Mouse (Mus musculus) NIH3T3 (cell line): ENCODE measurements at regions not wholly inside any gene's neighbourhood (a gene's known extent, or its start where the extent isn't known, plus 50 kb on each side); places are given as distances from the start of the nearest gene placed in this dataset.

Source experiments
- DNase-seq: peaks from one replicate; pipeline ENCODE4 v3.0.0-alpha.2; 2012; ENCODE audit warnings: low read depth

DNA sequence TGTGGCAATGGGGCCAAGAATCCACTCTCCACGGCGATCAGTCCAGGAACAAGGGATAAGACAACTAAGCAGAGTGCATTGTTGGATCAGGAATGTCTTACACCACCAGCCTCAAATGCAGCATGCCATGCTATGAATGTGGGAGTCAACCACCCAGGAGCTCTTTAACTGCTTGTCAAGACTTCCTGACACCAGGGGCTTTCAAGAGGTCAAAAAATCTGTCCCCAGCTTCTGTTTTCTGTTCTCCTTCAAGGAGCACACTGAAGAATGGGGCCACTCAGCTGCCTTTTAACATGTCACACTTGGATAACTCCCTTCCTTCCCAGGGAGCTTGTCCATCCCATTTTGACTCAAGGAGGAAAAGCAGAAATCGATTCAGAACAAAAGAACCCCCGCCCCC lies 642.8 kb downstream of the Nedd1 start:
- no peak for DNase-seq

DNA sequence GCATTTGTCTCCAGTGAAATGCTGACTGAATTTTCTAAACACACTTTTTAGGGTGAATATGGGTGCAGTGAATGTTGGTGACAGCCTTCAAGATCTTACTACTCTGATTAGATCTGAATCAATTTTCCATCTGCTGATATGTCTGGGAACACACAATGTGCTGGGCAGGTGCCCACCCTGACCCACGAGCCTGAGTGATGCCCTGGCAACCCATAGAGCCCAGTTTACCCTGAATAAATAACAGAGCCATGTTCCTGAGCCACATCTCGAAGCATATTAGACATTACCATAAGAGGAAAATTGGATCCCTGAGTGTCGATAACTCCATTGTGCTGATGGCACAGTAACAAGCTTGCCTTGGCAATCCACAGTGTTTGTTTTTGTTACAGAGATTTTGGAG lies 644.9 kb downstream of the Nedd1 start:
- DNase-seq = no peak

DNA sequence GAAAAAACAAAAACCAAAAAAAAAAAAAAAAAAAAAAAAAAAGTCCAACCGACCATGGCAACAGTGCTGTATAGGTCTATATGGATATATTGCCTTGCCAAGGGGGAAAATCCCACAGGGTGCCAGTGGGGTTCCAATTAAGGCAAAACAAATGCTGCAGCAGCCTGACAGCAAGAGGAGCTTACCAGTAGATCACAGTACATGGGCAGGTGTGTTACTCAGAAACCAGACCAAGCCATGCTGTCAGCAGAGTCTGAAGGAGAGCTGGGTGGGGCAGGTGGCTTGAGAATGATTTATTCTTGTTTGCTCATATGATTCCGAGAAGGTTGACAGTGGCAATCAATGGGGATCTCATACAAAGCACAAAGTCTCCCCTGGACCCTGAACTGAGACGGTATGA lies 645.5 kb downstream of the Nedd1 start:
- DNase-seq = no peak

DNA sequence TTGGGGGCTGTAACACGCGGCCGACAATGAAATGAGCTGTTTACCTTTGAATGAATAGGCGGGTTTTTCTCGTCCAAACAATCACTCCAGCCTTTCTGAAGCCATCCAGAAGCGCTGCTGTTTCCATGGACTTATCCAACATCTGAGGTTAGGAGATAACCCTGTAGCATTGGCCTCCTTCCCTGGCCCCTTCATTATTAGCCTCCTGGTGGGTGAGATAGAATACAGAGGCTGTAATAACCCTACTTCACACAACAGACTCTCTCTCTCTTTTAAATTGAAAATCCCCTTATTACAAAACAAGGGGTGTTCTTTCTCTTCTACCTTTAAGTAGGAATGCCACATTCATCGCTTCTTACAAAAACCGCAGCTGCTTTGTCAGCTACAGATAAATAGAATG lies 646.8 kb downstream of the Nedd1 start:
- no peak for DNase-seq

DNA sequence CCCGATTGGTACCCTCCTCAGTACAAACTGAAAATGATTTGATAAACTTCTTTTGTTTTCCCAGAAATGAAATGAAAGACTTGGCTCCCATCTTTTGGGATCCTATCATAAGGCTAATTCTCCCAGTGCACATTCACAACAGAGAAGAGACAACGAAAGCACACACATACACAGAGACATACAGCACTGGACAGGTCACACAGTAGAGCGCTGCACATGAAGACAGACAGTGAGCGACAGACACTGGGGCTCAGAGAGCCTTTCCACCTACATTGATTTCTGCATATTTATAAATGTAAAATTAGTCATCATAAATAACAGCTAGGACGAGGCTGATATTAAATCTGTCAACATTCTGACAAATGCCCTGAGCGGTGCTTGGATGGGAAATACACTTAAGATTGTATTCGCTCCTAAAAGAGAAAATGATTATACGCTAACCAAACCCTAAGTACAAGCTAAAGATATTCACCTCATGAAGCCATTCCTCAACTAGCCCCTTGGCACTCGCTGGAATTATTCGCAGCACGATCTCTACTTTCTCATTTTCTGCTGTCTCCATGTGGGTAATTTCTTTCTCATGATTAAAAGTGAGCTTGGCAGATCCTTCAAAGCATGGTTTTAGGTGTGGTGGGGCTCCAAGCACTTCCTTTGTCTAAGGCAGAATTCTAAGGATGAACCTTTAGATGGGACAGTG lies 647.4 kb downstream of the Nedd1 start:
- DNase-seq = no peak

DNA sequence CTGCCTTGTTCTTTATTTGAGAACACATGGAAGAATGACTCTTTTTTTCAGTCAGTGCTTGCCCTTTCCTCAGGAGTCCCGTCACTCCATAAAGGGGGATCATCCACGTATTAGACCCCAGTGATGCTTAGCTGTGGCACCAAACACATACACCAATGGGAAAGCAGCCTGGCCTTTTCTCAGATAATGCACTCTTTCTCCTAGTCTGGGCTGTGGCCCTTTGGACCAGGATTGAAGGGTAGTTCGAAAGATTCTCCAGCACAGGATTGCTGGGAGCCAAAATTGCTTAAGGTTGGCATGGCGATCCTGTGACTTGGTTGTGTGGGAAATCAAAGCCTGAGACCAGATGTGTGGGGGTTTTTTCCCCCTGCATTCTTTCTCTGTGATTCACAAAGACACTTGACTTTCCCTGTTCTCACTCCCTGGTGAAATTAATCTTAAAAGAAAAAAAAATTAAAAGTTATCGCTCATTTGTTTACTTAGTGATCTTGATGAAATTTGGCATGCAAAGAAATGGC lies 648.3 kb downstream of the Nedd1 start:
- no peak for DNase-seq

DNA sequence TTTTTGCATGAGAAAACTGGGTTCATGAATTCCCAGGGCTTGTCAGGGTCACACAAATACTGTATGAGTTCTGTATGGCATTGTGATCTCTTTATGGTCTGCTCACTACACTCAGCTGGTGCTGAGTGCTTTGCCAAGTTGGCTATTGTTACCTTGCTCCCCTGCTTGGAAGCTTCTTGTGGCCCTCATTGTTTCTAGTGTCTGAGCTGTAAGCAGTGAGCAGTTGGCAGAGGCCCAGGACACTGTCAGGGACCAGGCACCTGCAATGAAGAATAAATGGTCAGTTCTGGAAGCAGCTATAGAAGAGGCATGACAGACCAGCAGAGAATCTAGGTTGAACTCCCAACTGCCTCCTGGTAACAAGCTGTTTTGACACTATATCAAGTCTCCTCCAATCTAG lies 677.4 kb downstream of the Nedd1 start:
- DNase-seq = peak; percentile 4

DNA sequence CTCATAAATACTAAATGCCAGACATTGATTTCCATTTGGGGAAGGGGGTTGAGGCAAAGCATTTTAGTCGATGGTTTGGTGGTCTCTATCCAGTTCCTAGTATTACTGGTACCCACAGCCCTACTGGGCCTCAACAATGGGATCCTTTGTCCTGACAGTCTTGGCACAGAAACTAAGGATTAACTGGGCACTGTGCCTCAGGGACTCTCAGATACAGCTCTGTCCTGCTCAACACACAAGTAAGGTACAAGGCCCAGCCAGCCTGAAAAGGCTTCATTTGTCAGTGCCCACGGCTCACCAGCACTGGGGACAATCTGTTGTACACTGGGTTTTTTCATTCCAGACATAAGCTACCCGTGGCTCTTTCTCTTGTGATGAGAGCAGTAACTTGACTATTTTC lies 686.0 kb downstream of the Nedd1 start:
- no peak for DNase-seq

DNA sequence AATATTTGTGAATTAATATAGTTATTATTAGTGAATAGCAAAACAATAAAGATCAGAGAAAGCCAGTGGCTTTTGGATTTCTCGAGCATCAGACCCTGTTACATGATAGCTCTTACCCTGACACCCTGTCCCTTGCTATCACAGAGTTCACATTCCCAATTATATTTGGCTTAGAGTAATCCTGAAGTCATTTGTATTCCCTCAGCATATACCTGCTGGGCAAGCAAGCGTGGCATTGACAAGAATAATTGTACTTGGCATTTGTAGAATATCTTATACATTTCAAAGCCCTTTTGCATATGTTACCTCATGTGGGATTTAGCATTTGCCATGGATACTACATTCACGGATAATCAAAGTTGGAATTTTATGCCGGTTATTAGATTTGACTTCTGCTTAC lies 692.0 kb downstream of the Nedd1 start:
- no peak for DNase-seq

DNA sequence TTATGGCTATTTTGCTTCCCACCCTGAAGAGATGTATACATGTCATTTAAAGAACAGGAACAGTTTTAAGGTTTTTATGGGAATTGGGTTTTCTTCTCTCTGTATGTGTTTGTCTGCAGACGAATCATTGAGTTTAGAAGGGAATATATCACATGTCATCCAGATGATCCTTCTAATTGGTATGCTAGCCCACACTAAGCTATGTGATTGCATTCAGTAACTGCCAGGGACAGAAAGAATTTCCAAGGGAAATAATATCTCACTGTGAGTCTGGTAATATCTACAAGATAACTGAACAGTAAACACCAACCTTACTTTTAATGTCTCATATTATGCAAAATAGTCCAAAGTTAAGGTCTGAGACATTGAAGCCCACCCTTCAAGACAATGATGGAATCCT lies 698.0 kb downstream of the Nedd1 start:
- DNase-seq = no peak

DNA sequence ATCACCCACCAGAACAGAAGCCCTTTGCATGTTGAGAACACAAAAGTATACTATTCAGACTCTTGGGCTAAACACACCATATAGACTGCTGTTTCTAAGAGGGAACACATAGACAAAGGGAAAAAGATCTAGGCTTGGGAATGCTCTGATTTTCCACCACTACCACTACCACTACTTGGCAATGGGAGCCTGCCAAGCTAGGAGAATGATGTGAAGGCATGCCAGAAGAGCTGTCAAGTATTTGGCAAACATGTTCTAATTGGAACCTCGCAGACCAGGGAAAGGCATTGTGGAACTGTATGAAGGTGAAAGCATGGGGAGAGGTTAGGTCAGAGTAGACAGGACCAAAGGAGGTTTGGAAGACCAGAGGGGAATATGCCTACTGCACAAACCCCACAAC lies 701.2 kb downstream of the Nedd1 start:
- DNase-seq = no peak

DNA sequence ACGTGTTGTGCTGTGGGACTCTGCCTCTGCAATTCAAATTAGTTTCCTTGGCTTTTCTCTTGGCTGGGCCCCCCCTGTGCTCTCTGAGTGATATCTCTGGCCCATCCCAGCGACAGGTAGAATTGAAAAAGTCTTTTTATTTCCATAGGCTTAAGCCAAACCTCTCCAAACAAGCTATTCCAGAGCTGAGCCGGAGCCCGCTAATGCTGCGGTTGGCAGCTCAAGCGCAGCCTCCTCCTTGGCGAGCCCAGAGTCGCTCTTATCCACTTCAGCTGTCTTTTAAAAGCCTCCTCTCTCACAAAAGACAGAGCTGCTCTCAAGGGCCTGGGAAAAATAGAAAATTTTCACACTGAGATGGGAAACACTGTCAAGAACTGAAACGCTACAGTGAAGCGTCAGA lies 712.7 kb downstream of the Nedd1 start:
- DNase-seq = no peak

DNA sequence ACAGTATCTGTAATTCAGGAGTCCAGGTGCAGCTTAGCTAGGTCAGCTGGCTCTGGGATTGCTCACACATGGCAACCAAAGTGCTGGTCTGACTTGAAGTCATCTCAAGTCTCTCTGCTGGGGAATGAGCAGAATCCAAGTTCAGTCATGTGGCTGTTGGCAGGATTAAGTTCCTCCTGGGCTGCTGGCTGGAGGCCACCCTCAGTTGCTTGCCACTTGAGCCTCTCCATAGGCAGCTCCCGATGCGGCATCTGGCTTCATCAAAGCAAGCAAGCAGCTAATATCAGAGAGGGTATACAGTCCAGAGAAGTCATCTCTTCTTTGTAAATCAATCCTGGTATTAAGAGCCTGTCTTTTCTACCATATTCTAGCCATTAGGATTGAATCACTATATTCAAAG lies 714.3 kb downstream of the Nedd1 start:
- DNase-seq = no peak

DNA sequence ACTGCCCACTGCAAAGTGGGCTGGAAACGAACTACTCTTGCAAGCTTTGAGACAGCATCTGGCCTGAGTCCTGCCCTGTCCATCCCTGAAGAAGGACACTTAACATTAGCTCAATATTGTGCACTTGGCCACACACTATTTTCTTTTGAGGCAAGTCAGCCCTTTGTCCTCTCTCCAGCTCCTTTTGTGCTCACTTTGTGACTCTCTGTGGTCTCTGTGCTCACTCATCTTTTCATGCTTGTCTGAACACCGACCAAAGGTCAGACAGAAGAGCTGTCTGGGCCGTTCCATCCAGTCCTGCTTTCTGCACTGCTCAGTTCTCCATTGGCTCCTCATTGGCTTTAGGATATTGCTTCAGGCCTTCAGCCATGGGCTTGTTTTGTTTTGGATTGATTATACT lies 715.8 kb downstream of the Nedd1 start:
- DNase-seq = no peak

DNA sequence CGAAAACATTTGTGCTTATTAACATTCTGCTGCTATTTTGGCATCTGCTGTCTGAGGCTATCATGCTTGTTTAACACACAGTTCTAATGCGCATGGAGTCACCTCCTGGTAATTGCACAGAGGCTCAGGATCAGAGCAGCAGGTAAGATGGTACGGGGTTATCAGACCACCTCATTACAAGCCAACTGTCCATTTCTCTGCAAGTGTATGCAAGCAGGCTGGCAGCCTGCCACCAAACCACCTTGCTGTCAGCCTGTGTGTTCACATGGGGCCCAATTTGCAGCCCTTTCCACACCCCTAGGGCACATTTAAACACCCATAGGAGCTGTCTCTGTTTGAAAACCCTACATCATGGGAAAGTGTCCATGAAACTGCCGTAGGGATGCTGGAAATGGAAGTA lies 731.2 kb downstream of the Nedd1 start:
- no peak for DNase-seq

DNA sequence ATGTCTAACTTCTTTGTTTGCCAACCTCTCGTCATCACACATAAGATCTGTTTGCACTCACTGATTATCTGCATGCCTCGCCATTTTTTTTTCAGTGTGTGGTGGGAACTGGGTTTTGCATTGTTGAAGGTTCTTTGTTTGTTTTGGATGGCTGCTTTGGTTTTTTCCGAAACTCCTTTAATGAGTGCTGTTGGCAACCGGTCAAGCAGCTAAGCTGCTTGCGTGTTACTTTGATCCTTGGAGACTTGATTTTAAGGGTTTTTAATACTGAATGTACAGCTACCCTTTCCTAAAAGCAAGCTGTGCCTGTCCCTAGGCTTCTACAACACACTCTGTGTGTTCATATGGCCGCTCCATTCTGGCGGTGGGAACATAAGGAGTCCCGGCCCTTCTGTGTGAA lies 733.9 kb downstream of the Nedd1 start:
- no peak for DNase-seq

DNA sequence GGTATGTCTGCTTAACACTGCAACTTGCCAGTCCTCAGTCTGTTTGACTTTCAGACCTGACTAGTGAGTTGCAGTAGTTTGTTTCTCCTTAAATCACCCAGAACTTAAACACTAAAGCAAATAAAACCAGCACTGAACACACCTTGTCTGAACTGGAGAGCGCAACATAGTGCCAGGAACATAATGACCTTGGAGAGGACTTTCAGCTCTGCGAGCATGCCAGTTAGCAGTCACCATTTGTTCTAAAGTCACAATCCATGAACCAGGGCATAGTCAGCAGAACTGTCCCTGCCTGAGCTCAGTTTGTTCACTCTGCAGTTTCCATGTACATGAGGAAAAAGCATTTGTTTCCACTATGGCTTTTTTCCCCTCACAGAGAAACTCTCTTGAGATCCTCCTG lies 742.4 kb downstream of the Nedd1 start:
- DNase-seq = no peak

DNA sequence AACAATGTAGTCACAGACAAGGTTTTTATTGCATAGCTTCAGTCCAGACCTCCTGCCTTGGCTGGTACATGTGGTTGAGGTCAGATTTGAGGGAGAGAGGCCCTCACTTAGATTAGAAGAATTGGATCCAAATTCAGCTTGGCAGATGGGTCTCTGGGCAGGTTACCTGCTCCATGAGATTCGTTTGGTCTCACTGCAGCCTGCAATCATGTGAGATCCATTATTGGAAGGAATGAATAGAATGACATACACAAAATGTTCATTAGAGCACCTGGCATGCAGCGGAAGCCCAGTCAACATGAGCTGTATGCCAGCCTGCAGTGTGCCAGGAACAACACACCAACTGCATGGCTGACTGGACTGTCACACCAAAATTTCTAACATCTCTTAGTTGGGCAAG lies 750.3 kb downstream of the Nedd1 start:
- DNase-seq = no peak

DNA sequence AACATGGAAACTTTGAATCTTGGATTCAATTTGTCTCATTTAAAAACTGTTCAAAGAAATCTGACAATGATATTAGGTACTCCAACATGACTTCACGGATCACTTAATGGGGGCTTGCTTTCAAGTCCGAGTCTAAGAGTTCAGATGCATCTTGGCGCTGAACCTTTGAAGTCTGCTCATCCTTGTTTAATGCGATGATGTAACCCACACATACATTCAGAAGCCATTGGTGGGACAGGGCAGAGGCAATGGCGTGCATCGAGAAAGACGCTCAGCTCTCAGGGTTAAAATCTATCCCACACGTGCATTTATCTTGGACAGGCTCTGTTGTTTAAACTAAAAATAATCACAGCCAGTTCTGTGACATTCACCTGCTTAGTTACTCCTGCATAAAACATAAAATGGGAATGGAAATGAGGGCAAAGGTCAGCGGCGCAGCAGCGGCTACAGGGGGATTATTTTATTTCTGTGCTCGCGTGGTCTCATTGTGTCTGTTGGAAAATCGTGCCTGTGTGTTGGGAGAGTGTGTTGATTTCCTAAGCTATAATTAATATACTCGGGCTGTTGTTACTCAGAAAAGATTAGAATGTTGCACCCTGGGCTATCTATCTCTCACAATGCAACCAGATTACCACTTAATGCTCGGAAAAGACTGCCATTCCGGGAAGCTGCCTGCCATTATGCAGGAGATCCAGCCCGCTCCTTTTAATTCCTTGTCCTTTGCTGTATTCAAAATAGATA lies 754.5 kb downstream of the Nedd1 start:
- no peak for DNase-seq

DNA sequence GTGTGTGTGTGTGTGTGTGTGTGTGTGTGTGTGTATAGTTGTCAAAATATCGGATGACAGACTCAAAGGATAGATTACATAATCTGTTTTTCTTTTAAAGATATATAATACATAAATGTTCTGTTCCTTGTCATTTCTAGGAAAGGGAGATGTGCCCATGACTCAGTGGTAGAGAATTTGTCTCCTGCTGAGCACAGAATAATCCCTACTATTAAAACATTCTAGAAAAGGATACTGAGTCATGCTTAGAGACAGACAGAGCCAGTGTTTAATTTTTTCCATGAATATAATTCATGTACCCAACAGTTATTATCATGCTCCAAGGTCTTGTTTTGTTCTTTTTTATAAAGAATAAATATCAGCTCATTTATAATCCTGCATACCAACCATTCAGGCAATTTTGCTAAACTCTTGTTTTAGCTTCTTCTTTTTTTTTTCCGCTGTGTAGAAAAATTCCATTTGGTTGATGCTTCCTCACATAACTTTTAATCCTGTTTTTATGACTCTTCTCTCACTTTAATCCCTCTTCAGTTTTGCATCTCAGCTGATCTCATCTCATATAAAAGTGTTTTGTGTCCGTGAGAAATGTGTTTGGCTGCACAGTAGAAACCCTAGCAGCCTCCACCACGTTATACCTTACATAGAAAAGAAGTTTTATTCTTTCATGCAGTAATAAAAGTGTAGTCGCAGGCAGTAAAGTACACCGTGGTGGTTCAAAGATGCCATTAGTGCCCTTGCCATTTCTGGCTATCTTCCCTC lies 762.3 kb downstream of the Nedd1 start:
- DNase-seq = peak; percentile 3

DNA sequence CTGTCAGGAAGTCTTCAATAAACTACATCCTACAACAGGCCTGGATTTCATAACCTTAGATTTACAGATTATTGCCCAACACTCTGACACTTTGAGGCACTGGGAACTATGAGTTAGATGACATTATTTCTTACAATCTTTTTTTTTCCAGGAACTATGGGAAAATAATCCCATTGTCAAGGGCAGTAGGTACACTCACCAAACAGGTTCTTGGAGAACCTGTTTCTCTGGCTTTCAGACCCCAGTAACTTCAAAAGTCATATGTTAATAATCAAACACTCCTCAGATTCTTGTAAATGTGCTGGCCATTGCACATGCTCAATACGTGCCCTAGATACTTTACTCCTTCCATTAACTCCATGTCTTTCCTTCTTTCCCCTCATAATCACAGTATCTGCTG lies 769.1 kb downstream of the Nedd1 start:
- no peak for DNase-seq

DNA sequence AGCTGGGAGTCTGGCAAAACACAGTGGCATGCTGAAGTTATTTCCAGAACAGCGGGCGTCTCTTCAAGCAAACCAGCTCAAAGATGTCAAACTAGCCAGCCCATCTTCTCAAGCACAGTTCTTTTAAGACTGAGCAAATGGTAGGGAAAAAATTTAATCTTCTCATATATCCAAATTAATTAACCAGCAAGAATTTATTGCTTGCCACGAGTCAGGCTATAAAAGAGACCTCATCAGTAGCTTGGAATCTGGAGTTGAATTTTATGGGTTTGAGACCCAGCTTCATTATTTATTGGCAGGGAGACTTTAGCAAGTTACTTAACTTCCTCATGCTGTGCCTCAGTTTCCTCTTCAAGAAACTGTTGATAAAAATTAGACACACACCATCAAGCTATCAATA lies 742.5 kb upstream of the Tmpo start:
- DNase-seq = no peak

DNA sequence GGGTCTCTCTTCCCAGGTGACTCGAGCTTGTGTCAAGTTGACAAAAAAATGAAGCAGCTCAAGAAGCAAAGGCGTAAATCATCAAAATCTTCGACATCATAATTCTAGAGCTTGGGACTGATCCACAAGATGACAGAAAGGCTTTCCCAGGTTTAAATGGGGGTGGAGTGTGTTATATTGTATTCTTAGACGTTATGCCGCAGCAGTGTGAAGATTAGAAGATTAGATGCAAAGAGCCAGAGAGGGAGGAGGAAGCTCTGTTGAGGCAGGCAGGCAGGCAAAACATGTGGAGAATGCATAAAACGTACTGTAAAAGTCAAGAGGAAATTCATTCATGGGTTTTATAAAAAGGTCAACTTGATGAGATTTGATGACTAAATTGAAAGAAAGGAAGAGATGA lies 708.7 kb upstream of the Tmpo start:
- DNase-seq = no peak
